Mouse (Mus musculus): ENCODE measurements at regions not wholly inside any gene's neighbourhood (a gene's known extent, or its start where the extent isn't known, plus 50 kb on each side); places are given as distances from the start of the nearest gene placed in this dataset.

- Histone ChIP-seq H3K4me1 (ENCODE audit: insufficient read depth) (no peaks in the 10 kb centered on the region), H3K27me3 (ENCODE audit: insufficient read depth, low read length) (no peaks in the 10 kb centered on the region), H3K9me3 (ENCODE audit: low read length) (no peaks in the 10 kb centered on the region), H3K9ac (no peak overlapping the region), H3K4me3 (ENCODE audit: low read depth, low read length) (no peak overlapping the region), H3K27ac (ENCODE audit: low read depth, low read length) (no peak overlapping the region), H3K36me3 (ENCODE audit: insufficient read depth) (no peaks in the 10 kb centered on the region), H3K4me2 (ENCODE audit: low read depth) (no peak overlapping the region)
- no peak for DNase-seq
- WGBS = 88% methylated on average over 6 of the region's 6 CpGs
- no peak for ATAC-seq
- no peak for TF ChIP-seq CTCF (IDR thresholded peaks at IDR 0.05; ENCODE audit: low read depth)
Measured at GRCm38 (mm10) chr15:93655743-93656142, 60.1 kb upstream of the Prickle1 start.

GRCm38 (mm10) chr15:93655243-93655642, 59.6 kb upstream of the Prickle1 start:
- H3K27ac ChIP-seq (ENCODE audit: low read depth, low read length) = no peak overlapping the region
- no peak overlapping the region for H3K4me3 ChIP-seq (ENCODE audit: low read depth, low read length)
- H3K4me2 ChIP-seq (ENCODE audit: low read depth) = no peak overlapping the region
- WGBS = 94% methylated on average over 6 of the region's 6 CpGs
- no peak for TF ChIP-seq CTCF (IDR thresholded peaks at IDR 0.05; ENCODE audit: low read depth)
- no peak overlapping the region for H3K9ac ChIP-seq
- no peaks in the 10 kb centered on the region for H3K9me3 ChIP-seq (ENCODE audit: low read length)
- ATAC-seq (no peak), DNase-seq (no peak)
- no peaks in the 10 kb centered on the region for H3K36me3 ChIP-seq (ENCODE audit: insufficient read depth)
- H3K27me3 ChIP-seq (ENCODE audit: insufficient read depth, low read length) = no peaks in the 10 kb centered on the region
- H3K4me1 ChIP-seq (ENCODE audit: insufficient read depth) = no peaks in the 10 kb centered on the region

GRCm38 (mm10) chr15:93653378-93653777, 57.7 kb upstream of the Prickle1 start:
- Histone ChIP-seq H3K4me2 (ENCODE audit: low read depth) (no peak overlapping the region), H3K36me3 (ENCODE audit: insufficient read depth) (no peaks in the 10 kb centered on the region), H3K27me3 (ENCODE audit: insufficient read depth, low read length) (no peaks in the 10 kb centered on the region), H3K9me3 (ENCODE audit: low read length) (no peaks in the 10 kb centered on the region), H3K4me1 (ENCODE audit: insufficient read depth) (no peaks in the 10 kb centered on the region), H3K27ac (ENCODE audit: low read depth, low read length) (no peak overlapping the region), H3K9ac (no peak overlapping the region), H3K4me3 (ENCODE audit: low read depth, low read length) (no peak overlapping the region)
- 93% methylated on average over 1 of the region's 1 CpGs for WGBS
- no peak for ATAC-seq
- DNase-seq = no peak
- no peak for TF ChIP-seq CTCF (IDR thresholded peaks at IDR 0.05; ENCODE audit: low read depth)

- no peak overlapping the region for H3K9ac ChIP-seq
- 0 out of 2 replicates have a peak, but pooled peaks cover 3% of the 10 kb centered on the region for H3K4me1 ChIP-seq (ENCODE audit: insufficient read depth)
- 53% methylated on average over 14 of the region's 14 CpGs for WGBS
- H3K4me3 ChIP-seq (ENCODE audit: low read depth, low read length) = no peak overlapping the region
- H3K27me3 ChIP-seq (ENCODE audit: insufficient read depth, low read length) = no peaks in the 10 kb centered on the region
- ATAC-seq = no peak
- H3K27ac ChIP-seq (ENCODE audit: low read depth, low read length) = no peak overlapping the region
- H3K9me3 ChIP-seq (ENCODE audit: low read length) = no peaks in the 10 kb centered on the region
- no peaks in the 10 kb centered on the region for H3K36me3 ChIP-seq (ENCODE audit: insufficient read depth)
- no peak for DNase-seq
- no peak overlapping the region for H3K4me2 ChIP-seq (ENCODE audit: low read depth)
- no peak for TF ChIP-seq CTCF (IDR thresholded peaks at IDR 0.05; ENCODE audit: low read depth)
Measured at GRCm38 (mm10) chr15:93650981-93651757, 55.5 kb upstream of the Prickle1 start.

GRCm38 (mm10) chr15:93650009-93650522, 54.4 kb upstream of the Prickle1 start:
- 90% methylated on average over 2 of the region's 2 CpGs for WGBS
- Histone ChIP-seq H3K27me3 (ENCODE audit: insufficient read depth, low read length) (no peaks in the 10 kb centered on the region), H3K4me1 (ENCODE audit: insufficient read depth) (0 out of 2 replicates have a peak, but pooled peaks cover 3% of the 10 kb centered on the region), H3K4me2 (ENCODE audit: low read depth) (no peak overlapping the region), H3K4me3 (ENCODE audit: low read depth, low read length) (no peak overlapping the region), H3K36me3 (ENCODE audit: insufficient read depth) (no peaks in the 10 kb centered on the region), H3K9me3 (ENCODE audit: low read length) (no peaks in the 10 kb centered on the region), H3K27ac (ENCODE audit: low read depth, low read length) (no peak overlapping the region), H3K9ac (no peak overlapping the region)
- TF ChIP-seq CTCF (IDR thresholded peaks at IDR 0.05; ENCODE audit: low read depth) = no peak
- no peak for ATAC-seq
- DNase-seq = no peak

- no peaks in the 10 kb centered on the region for H3K36me3 ChIP-seq (ENCODE audit: insufficient read depth)
- no peaks in the 10 kb centered on the region for H3K9me3 ChIP-seq (ENCODE audit: low read length)
- no peak overlapping the region for H3K27ac ChIP-seq (ENCODE audit: low read depth, low read length)
- no peak for DNase-seq
- TF ChIP-seq CTCF (IDR thresholded peaks at IDR 0.05; ENCODE audit: low read depth) = no peak
- H3K4me3 ChIP-seq (ENCODE audit: low read depth, low read length) = no peak overlapping the region
- no peak overlapping the region for H3K9ac ChIP-seq
- H3K4me2 ChIP-seq (ENCODE audit: low read depth) = no peak overlapping the region
- H3K4me1 ChIP-seq (ENCODE audit: insufficient read depth) = 0 out of 2 replicates have a peak, but pooled peaks cover 3% of the 10 kb centered on the region
- 86% methylated on average over 4 of the region's 4 CpGs for WGBS
- H3K27me3 ChIP-seq (ENCODE audit: insufficient read depth, low read length) = no peaks in the 10 kb centered on the region
- ATAC-seq = no peak
Measured at GRCm38 (mm10) chr15:93648646-93649045, 53.0 kb upstream of the Prickle1 start.

GRCm38 (mm10) chr15:93646820-93647219, 51.1 kb upstream of the Prickle1 start:
- WGBS = 79% methylated on average over 3 of the region's 3 CpGs
- no peak for DNase-seq

More at GRCm38 (mm10) chr15:93646820-93647219, 51.1 kb upstream of the Prickle1 start:
- Histone ChIP-seq H3K27me3 (ENCODE audit: insufficient read depth, low read length) (no peaks in the 10 kb centered on the region), H3K36me3 (ENCODE audit: insufficient read depth) (no peaks in the 10 kb centered on the region), H3K9ac (no peak overlapping the region), H3K4me3 (ENCODE audit: low read depth, low read length) (no peak overlapping the region), H3K9me3 (ENCODE audit: low read length) (no peaks in the 10 kb centered on the region), H3K4me2 (ENCODE audit: low read depth) (no peak overlapping the region), H3K4me1 (ENCODE audit: insufficient read depth) (0 out of 2 replicates have a peak, but pooled peaks cover 3% of the 10 kb centered on the region), H3K27ac (ENCODE audit: low read depth, low read length) (no peak overlapping the region)
- ATAC-seq = peak; percentile 51; the same call in 1 of the 2 replicates
- TF ChIP-seq CTCF (IDR thresholded peaks at IDR 0.05; ENCODE audit: low read depth) = no peak

Data from forebrain, postnatal 0 days (tissue).